Mouse (Mus musculus) erythroblast, embryonic 14.5 days (primary cell): ENCODE results near the gene Nedd4.

ENCODE experiments used
- GATA1 ChIP-seq: IDR thresholded peaks from 2 replicates; pipeline ENCODE4 v1.6.1; 2012; ENCODE audit warnings: low read length, inconsistent platforms, mixed read lengths
- TAL1 ChIP-seq: IDR thresholded peaks from 3 replicates; pipeline ENCODE4 v1.6.1; 2012; ENCODE audit warnings: low read length, inconsistent platforms, mixed read lengths

DNA sequence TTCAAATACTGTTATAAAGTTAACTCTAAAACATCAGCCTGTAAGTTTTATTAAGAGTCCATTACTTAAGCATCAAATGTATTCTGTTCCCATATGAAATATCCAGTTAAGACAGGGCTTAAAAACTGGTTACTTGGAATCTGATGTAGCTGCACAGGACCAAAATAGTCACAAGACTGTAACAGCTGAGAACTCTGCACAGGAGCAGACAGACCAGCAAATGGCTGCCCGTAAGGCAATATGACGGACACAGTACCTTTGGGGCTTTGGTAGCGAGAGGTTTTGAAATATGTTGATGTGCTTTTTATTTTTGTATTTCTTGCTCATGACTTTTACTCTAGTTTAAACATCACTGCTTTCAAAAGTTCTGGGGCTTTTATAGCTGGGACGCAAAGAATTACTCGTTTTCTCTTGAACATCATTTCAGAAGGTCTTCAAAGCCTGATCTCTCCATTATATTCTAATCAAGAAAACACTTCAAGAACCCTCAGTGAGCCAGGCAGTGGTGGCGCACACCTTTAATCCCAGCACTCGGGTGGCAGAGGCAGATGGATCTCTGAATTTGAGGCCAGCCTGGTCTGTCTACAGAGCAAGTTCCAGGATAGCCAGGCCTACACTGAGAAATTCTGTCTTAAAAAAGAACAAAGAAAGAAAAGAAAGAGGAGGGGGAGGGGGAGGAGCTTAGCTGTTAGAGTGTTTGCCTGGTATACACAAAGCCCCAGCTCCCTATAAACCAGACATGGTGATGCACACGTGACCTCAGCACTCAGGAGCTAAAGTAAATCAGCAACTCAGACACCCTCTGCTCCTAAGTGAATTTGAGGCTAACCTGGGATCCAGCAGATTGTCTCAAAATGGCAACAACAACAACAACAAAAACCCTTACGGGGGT lies 22.9 kb upstream of the Nedd4 start:
- TF ChIP-seq GATA1 (no peak), TAL1 (no peak)
